Mouse (Mus musculus) adrenal gland, postnatal 25 days (tissue): ENCODE results near the gene Dennd2a. TPM values are rescaled to one million over a fixed set of nuclear protein-coding genes. Genes with fewer than 3 reads are reported as not detected.

ENCODE experiments used
- DNase-seq: peaks from one replicate; pipeline ENCODE4 v3.0.0; 2021; ENCODE audit warnings: mixed read lengths
- total RNA-seq: library from RNA; stranded (reverse); gene quantifications from 2 replicates; pipeline ENCODE4 v1.2.3, GENCODE M21; 2021

The Dennd2a gene
- total RNA-seq, 1 experiment from 2014 or later: 11.9 TPM

GRCm38 (mm10) chr6:39515040-39515738 lies 42.5 kb downstream of the Dennd2a start:
- DNase-seq: peak; percentile 72

- no peak for DNase-seq
These were observed 54.2 kb downstream of the Dennd2a start for GRCm38 (mm10) chr6:39503476-39503875.

GRCm38 (mm10) chr6:39497165-39497564 lies 60.5 kb downstream of the Dennd2a start:
- DNase-seq: no peak

GRCm38 (mm10) chr6:39493129-39493714 lies 64.4 kb downstream of the Dennd2a start:
- DNase-seq: peak; percentile 18

- no peak for DNase-seq
These were observed 65.5 kb downstream of the Dennd2a start for GRCm38 (mm10) chr6:39492161-39492560.

- no peak for DNase-seq
These were observed 66.5 kb downstream of the Dennd2a start for GRCm38 (mm10) chr6:39491203-39491602.

- DNase-seq: no peak
These were observed 69.4 kb downstream of the Dennd2a start for GRCm38 (mm10) chr6:39488292-39488691.

GRCm38 (mm10) chr6:39483656-39484055 lies 74.0 kb downstream of the Dennd2a start:
- no peak for DNase-seq

- no peak for DNase-seq
These were observed 79.0 kb downstream of the Dennd2a start for GRCm38 (mm10) chr6:39478509-39479150.

GRCm38 (mm10) chr6:39476617-39477016 lies 81.0 kb downstream of the Dennd2a start:
- no peak for DNase-seq

- no peak for DNase-seq
These were observed 83.2 kb downstream of the Dennd2a start for GRCm38 (mm10) chr6:39474424-39474823.

GRCm38 (mm10) chr6:39472837-39473236 lies 84.8 kb downstream of the Dennd2a start:
- DNase-seq: no peak

GRCm38 (mm10) chr6:39472271-39472670 lies 85.4 kb downstream of the Dennd2a start:
- DNase-seq: no peak

- no peak for DNase-seq
These were observed 87.6 kb downstream of the Dennd2a start for GRCm38 (mm10) chr6:39470076-39470475.

GRCm38 (mm10) chr6:39469427-39469826 lies 88.2 kb downstream of the Dennd2a start:
- no peak for DNase-seq

- DNase-seq: peak; percentile 83
These were observed 94.8 kb downstream of the Dennd2a start for GRCm38 (mm10) chr6:39462621-39463538.

- DNase-seq: no peak
These were observed 97.6 kb downstream of the Dennd2a start for GRCm38 (mm10) chr6:39460040-39460439.

GRCm38 (mm10) chr6:39455339-39456160 lies 102.1 kb downstream of the Dennd2a start:
- no peak for DNase-seq

GRCm38 (mm10) chr6:39454616-39455015 lies 103.1 kb downstream of the Dennd2a start:
- DNase-seq: no peak

GRCm38 (mm10) chr6:39453564-39453963 lies 104.1 kb downstream of the Dennd2a start:
- DNase-seq: no peak

GRCm38 (mm10) chr6:39451033-39451432 lies 106.6 kb downstream of the Dennd2a start:
- no peak for DNase-seq
